Mouse (Mus musculus) CH12.LX (cell line): ENCODE results near the gene Ttc25.

Experiments
- CTCF ChIP-seq, 2 experiments: IDR thresholded peaks in 1 of 2; conservative IDR thresholded peaks in 1 of 2; 2 replicates each; pipeline ENCODE4 v1.5.1; 2011 to 2012; ENCODE audit warnings: low read depth in 2 of 2, low read length in 2 of 2, improper control_type of control experiment in 1 of 2, inconsistent platforms in 1 of 2, mild to moderate bottlenecking in 1 of 2, moderate library complexity in 1 of 2
- EP300 ChIP-seq: IDR thresholded peaks from 2 replicates; pipeline ENCODE4 v1.6.1; 2011; ENCODE audit warnings: low read length, improper control_type of control experiment
- HCFC1 ChIP-seq: IDR thresholded peaks from 2 replicates; pipeline ENCODE4 v1.6.1; 2012; ENCODE audit warnings: low read depth, mild to moderate bottlenecking, inconsistent platforms, low read length, improper control_type of control experiment
- MXI1 ChIP-seq: IDR thresholded peaks from 2 replicates; pipeline ENCODE4 v1.6.1; 2011; ENCODE audit warnings: mild to moderate bottlenecking, low read depth, low read length, improper control_type of control experiment
- NELFE ChIP-seq: IDR thresholded peaks from 2 replicates; pipeline ENCODE4 v1.6.1; 2011; ENCODE audit warnings: low read depth, low read length, improper control_type of control experiment
- PAX5 ChIP-seq: IDR thresholded peaks from 2 replicates; pipeline ENCODE4 v1.6.1; 2012; ENCODE audit warnings: low read length, inconsistent platforms, mixed read lengths
- SMC3 ChIP-seq: IDR thresholded peaks from 2 replicates; pipeline ENCODE4 v1.6.1; 2011; ENCODE audit warnings: low read depth, low read length, improper control_type of control experiment
- USF2 ChIP-seq: conservative IDR thresholded peaks from 2 replicates; pipeline ENCODE4 v1.6.1; 2011; ENCODE audit warnings: low read depth, low read length, improper control_type of control experiment
- ZC3H11A ChIP-seq: IDR thresholded peaks from 2 replicates; pipeline ENCODE4 v1.6.1; 2012; ENCODE audit warnings: low read depth, mild to moderate bottlenecking, inconsistent platforms, low read length, improper control_type of control experiment

DNA sequence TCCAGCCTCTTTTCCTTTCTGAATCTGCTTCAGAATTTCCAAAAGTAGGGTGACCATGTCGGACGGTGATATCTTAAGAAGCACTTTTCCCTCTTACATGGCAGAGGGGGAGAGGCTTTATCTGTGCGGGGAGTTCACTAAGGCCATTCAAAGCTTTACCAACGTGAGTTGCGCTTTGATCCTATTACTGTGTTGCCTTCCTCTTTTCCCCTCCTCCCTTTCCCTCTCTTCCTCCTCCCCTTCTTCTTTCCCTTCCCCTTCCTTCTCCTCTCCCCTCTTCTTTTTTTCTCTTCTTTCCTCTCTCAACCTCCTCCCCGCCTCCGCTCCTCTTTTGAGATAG is 309 bp downstream of the Ttc25 start:
- peak; percentile 53 for TF ChIP-seq HCFC1
- TF ChIP-seq EP300 = no peak
- TF ChIP-seq USF2 = no peak
- TF ChIP-seq MXI1 = 0 out of 2 replicates have a peak, but pooled peaks have one; percentile 90
- TF ChIP-seq PAX5 = no peak
- TF ChIP-seq CTCF (conservative IDR thresholded peaks at IDR 0.05 in 1 of 2, IDR thresholded peaks at IDR 0.05 in 1 of 2; ENCODE audit: low read depth in 2 of 2, low read length in 2 of 2) = no peak
- TF ChIP-seq SMC3 = no peak
- TF ChIP-seq ZC3H11A = no peak
- TF ChIP-seq NELFE = no peak
